Mouse (Mus musculus) thymus, postnatal 10 days (tissue): ENCODE results near the gene Vmn1r206.
"Not testable (repeated sequence)": the region's sequence is repeated elsewhere in the genome, so short reads cannot be mapped to it uniquely, and the experiment has no call there.

Experiments
- DNase-seq, 2 experiments: peaks; one replicate each; pipeline ENCODE4 v3.0.0; 2021; ENCODE audit warnings: low spot score in 2 of 2

The Vmn1r206 gene

GRCm38 (mm10) chr13:22624151-22624550 lies at the start of gene Vmn1r206:
Gene Vmn1r206, minus strand, starts transcription at chr13:22624251.
- not testable (repeated sequence) for DNase-seq

GRCm38 (mm10) chr13:22592900-22593299 lies 31.2 kb downstream of the Vmn1r206 start, which contains the start of gene Vmn1r205:
Gene Vmn1r205, minus strand, starts transcription at chr13:22593000.
- no peak for DNase-seq

GRCm38 (mm10) chr13:22583336-22583735 lies 40.7 kb downstream of the Vmn1r206 start:
- DNase-seq, result not testable (repeated sequence)

GRCm38 (mm10) chr13:22574911-22575310 lies 49.1 kb downstream of the Vmn1r206 start:
- not testable (repeated sequence) for DNase-seq
